Mouse (Mus musculus) gastrocnemius, adult 2 months (tissue): ENCODE measurements around the gene Dusp22. TPM values are rescaled to one million over a fixed set of nuclear protein-coding genes. Genes with fewer than 3 reads are reported as not detected.
A peak's percentile ranks its signal among the peaks of the same experiment; 100 is the strongest.

Experiments used
- DNase-seq: peaks from one replicate; pipeline ENCODE4 v3.0.0; 2022
- H3K27ac ChIP-seq: fragments of 200-600 bp; 2 replicates; pipeline ENCODE4 v1.8.1; 2022; ENCODE audit warnings: mild to moderate bottlenecking
- H3K4me3 ChIP-seq: fragments of 200-600 bp; 2 replicates; pipeline ENCODE4 v1.8.1; 2022; ENCODE audit warnings: mild to moderate bottlenecking, moderate library complexity
- CTCF ChIP-seq: fragments of 200-600 bp; IDR thresholded peaks from 2 replicates; pipeline ENCODE4 v1.8.1; 2022; ENCODE audit warnings: antibody characterized with exemption, mild to moderate bottlenecking, moderate library complexity
- intact Hi-C: fragments of 180-260 bp; cut with DNase I; formaldehyde crosslinking; loops from one replicate; pipeline ENCODE4 v1.15.1; 2025
- total RNA-seq, 2 experiments: library from RNA; stranded (reverse); gene quantifications; 2 replicates each; pipeline ENCODE4 v1.2.3; 2021

The Dusp22 gene
- total RNA-seq, 2 experiments from 2014 or later: 36.2 to 59.5 TPM

DNA sequence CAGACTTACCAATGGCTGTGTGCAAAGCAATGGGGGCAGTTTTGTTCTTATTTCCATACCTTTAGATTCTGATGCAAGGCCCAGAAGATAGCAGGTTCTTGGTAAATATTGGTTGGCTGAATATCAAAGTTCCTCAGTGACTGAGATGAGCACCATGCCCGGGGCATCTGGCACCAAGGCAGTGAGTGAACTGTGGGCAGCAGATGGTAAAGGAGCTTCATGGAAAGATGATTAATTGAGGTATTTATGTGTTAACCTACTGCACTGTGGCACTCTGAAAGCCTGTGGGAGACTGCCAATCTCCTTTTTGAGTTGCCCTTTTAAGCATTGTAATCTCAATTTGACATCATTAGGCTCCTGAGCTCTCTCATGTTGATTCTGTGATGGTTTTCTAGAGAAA lies 9.1 kb upstream of the Dusp22 start:
- DNase-seq: no peak
- Histone ChIP-seq H3K4me3 (no peak overlapping the region), H3K27ac (no peak overlapping the region)
- intact Hi-C loops: no loop called here
- TF ChIP-seq CTCF: no peak

DNA sequence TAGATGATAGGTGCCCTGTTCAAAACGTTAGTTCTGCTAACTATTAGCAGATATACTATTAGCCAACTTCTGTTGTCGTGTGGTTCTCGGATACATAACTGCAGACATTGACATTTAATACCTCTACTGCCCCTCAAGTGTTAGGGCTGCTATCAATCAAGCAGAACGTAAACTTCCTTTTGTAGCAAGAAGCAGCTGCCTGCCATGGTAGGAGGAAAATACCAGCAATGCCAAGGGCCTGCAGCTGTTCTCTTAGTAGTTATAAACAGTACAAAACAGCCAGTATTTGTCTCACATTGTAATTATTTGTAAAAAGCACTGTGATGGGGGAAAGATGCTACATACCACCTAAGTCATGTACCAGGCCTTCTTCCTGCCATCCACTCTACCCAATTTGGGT lies 6.7 kb upstream of the Dusp22 start:
- TF ChIP-seq CTCF: no peak
- DNase-seq: no peak
- intact Hi-C loops: no loop called here
- no peak overlapping the region for H3K4me3 ChIP-seq
- H3K27ac ChIP-seq: no peak overlapping the region

DNA sequence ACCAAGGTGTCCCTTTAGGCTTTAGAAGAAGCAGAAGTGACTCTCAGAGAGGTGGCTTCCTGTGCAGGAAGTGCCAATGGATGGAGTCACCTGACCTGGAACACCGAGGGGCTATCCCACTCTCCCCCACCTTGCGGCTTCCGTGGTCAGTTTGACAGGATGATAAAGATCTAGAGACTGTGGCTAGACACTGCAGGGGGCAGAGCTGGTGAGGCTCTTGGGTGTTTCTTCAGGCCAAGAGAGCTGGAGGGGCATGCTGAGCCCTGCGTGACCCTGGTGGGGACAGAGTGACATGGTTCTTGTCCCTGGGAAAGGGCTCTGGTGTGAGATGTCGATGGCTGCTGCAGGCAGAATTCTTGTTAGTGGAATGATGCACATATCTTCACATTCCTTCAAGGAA lies 5.3 kb upstream of the Dusp22 start:
- intact Hi-C loops: no loop called here
- no peak for DNase-seq
- Histone ChIP-seq H3K27ac (no peak overlapping the region), H3K4me3 (no peak overlapping the region)
- no peak for TF ChIP-seq CTCF

DNA sequence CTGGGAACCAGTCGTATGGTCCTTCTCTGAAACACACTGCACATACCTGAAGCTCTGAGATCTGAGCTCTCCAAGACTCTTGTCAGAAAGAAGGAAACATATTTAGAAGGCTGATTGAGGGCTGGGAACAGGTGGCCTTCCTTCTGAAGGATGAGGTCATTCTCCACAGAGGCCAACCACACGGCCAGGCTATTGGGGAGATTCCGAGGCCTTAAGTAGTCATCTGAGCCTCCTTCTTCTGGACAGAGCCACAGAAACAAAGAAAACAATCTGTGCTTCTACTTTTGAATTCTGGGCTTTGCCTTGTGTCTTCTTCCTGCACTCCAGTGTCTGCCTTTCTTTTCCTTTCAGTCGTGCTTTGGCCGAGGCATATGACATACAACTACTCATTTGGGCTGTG lies 2.9 kb upstream of the Dusp22 start:
- TF ChIP-seq CTCF: no peak
- intact Hi-C loops: no loop called here
- Histone ChIP-seq H3K27ac (peak overlapping the region; percentile 80), H3K4me3 (no peak overlapping the region)
- DNase-seq: no peak

DNA sequence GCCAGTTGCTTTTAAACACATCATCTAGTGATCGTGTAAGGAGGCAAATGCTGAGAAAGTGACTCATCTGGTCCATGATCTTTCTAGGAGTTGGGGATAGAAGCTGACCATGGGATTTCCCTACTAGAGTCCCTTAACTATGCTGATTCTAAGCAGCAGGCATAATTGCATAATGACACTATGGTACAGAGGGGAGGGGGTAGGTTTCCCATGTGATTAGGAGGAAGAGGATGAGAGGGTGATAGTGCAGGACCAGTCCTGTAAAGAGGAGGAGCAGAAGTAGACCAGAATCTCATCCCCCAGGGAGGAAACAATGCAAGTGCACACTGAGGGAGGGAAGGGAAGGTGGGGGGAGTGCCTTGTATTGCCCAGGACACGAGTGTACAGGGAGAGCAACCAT lies 2.0 kb upstream of the Dusp22 start:
- no peak for DNase-seq
- Histone ChIP-seq H3K27ac (peak overlapping the region; percentile 80), H3K4me3 (no peak overlapping the region)
- intact Hi-C loops: no loop called here
- no peak for TF ChIP-seq CTCF

DNA sequence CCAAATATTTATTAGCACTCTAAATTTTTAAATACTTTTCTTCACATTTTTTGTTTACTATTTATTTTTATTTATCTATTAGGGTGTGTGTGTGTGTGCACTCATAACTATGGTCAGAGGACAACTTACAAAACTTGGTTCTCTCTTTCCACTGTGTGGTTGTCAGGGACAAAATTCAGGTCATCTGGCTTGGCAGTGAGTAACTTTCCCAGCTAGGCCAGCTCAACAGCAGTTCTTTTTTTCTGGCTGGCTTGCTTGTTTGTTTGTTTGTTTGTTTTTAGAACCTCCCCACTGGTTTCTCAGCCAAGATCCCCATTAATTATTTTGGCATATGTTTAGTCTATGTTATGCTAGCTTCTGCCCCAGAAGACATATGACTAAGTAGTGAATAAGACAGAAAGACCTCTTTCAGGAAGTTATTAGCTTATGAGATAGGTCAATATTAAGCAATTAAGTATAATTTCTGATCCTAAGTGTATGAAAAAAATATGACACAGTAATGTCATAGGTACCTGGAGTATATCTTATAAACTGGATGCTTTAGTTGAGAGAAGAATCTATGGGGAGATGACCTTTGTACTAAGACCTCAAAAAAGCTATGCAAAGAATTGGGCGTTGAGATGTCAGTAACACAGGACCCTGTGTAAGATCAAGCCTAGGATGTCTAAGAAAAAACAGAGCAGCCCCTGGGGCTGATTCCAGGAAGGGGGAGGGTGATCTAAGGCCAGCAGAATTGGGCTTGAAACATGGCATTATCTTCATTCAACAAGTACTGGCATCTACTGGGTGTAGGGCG lies 1.4 kb upstream of the Dusp22 start:
- intact Hi-C loops: no loop called here
- H3K4me3 ChIP-seq: no peak overlapping the region
- TF ChIP-seq CTCF: no peak
- DNase-seq: no peak
- peak overlapping the region; percentile 96; the same call in 1 of the 2 replicates for H3K27ac ChIP-seq

DNA sequence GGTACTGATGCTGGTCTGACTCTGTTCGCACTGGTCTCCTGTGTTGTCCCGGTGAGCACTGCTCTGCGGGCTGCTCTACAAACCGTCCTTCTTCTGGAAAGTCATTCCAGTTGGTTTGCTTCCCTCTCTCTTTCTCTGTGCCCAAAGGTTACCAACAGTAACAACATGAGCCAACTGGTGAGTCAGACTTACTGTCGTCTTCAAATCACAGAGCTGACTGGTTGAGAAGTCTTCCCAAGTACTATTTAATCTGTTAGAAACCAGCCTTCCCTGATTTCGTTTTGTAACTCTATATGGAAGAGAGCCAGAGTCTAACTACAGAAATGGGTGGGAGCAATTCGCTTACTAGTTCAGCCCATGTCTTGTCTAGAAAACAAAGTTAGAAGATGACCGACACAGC lies 5.5 kb downstream of the Dusp22 start:
- intact Hi-C loops: no loop called here
- Histone ChIP-seq H3K27ac (peak overlapping the region; percentile 44), H3K4me3 (no peak overlapping the region)
- no peak for DNase-seq
- TF ChIP-seq CTCF: no peak

DNA sequence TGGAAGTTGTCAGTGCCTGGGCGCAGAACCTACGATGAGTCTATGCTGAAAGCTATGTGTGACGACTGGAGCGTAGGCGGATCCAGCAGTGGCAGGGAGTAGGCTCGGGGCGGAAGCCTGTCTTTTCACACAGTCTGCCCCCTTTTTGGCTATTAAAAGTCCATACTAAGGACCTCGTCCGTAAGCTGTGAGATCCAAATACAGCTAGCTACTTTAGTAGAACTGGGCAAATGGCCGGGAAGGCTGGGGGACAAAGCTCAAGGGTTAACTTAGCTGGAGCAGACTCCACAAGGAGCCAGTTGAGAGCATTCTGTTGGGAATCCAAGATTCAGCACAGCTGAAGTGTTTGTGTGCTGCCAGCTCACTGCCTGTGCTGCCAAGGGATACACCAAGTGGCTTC lies 6.7 kb downstream of the Dusp22 start:
- H3K27ac ChIP-seq: 0 out of 2 replicates have a peak overlapping the region, but pooled peaks have one; percentile 32
- no peak for DNase-seq
- intact Hi-C loops: no loop called here
- no peak overlapping the region for H3K4me3 ChIP-seq
- no peak for TF ChIP-seq CTCF

DNA sequence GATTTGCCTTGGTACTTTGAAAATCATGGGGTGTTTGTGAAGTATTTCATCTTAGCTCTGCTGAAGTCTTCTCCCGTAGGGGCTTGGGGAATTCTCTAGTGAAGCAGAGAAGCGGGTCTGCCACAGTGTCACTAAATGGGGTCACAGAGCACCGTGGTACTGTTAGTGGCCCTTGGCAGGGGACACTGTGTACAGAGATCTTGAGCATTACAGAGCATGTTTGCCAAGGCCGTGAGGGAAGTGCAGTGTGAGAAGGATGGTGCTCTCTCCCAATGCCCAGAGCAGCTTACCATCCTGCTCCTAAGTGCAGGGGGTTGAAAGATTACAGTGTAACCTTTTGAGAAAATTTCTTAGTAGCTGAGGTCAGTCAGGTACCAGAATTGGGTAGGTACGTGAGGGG lies 8.5 kb downstream of the Dusp22 start:
- Histone ChIP-seq H3K27ac (peak overlapping the region; percentile 59; the same call in 1 of the 2 replicates), H3K4me3 (no peak overlapping the region)
- intact Hi-C loops: no loop called here
- TF ChIP-seq CTCF: no peak
- DNase-seq: peak; percentile 36

DNA sequence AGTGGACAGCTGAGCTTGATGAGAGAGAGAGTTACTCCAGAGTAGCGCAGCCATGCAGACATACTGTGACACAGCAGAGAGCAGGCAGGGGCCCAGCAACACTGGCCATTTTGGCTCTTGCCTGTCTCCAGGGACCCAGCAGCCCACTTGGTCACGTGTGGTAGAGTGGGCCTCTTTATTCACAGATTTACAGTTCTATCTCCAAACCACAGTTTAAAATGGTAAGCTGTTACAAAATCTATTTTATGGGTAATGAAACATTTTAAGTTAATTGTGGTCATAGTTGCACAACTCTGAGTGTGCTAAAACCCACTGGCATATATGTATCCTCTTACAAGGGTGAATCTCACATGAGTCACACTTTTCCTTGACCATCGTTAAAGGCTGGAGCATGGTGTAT lies 9.5 kb downstream of the Dusp22 start:
- peak overlapping the region; percentile 9; the same call in 1 of the 2 replicates for H3K27ac ChIP-seq
- no peak overlapping the region for H3K4me3 ChIP-seq
- TF ChIP-seq CTCF: no peak
- no peak for DNase-seq
- intact Hi-C loops: no loop called here

DNA sequence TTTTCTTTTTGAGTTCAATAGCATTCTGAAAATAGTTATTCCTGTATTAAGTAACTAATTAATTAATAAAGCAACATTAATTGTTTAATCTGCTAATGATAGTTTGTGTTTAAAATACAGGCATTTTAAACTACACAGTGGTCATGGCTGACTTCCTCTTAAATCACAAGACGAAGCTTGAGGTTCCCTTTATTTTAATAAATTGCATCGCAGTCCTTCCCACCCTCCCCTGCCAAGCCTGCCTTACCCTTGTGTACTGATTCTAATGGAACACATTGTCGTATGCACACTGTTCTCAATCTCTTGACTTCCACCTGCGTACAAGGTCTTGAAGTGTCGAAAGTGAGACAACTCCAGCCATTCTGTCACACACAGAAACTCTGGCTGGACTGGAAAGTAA lies 14.1 kb downstream of the Dusp22 start:
- intact Hi-C loops: no loop called here
- no peak overlapping the region for H3K4me3 ChIP-seq
- no peak for TF ChIP-seq CTCF
- peak overlapping the region; percentile 63 for H3K27ac ChIP-seq
- DNase-seq: no peak

DNA sequence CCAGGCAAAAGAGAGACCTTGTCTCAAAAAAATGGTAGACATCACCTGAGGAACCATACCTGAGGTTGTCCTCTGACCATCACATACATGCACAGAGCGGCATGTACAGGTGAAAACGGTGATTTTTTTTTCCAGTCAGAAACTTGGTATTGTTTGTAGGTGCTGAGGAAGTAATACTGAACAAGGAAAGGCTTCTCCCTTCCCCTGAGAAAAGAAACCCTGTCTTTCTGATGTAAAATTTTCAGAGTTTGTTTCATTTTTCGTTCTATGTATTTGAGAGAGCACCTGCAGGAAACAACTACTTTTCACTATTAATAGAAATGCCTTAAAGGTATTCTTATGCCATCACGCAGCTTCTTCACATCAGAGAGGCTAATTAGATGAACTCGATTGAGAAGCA lies 19.0 kb downstream of the Dusp22 start:
- Histone ChIP-seq H3K27ac (no peak overlapping the region), H3K4me3 (no peak overlapping the region)
- DNase-seq: no peak
- intact Hi-C loops: no loop called here
- no peak for TF ChIP-seq CTCF

DNA sequence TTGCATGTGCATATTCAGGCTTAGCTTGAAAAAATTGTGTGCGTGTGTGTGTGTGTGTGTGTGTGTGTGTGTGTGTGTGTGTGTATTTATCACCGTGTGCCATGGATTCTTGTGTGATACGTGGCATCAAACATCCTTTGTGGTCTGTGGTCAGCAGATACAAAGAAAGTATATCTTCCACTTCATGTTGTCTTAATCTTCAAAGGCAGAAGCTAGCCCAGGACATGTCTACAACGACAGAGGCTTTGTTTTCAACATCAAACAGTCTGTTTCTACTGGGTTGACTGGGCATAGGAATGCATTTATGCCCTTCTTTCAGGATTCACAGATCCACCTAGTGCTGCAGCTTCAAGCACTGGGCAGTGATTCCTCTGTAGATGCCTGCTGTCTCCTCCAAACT lies 22.1 kb downstream of the Dusp22 start:
- H3K4me3 ChIP-seq: no peak overlapping the region
- TF ChIP-seq CTCF: no peak
- no peak overlapping the region for H3K27ac ChIP-seq
- no peak for DNase-seq
- intact Hi-C loops: no loop called here

DNA sequence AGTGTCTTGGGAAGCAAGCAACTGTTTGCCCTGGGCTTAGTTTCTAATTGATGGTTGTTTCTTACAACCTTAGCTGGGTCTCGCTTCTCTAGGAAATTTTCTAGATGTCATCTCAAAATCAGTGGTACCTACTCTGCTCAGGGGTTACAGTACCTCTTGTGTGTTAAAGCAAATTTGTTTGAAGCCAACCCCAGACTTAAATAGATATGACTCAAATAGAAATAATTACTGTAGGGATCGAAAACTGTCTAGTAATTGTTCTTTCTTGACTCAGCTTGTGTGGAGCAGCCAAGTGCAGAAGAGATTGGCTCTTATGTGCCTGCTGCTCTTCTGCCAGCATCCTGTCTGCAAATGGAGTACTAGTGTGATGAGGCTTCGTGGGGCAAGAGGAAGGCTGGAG lies 22.5 kb downstream of the Dusp22 start:
- DNase-seq: peak; percentile 8
- no peak overlapping the region for H3K27ac ChIP-seq
- no peak for TF ChIP-seq CTCF
- intact Hi-C loops: no loop called here
- no peak overlapping the region for H3K4me3 ChIP-seq
